12 mouse cellular contexts compared by ENCODE assay signal in genomic region chr8:123231742-123232141, GRCm38 (mm10). TPM values are rescaled to one million over a fixed set of nuclear protein-coding genes. Genes with fewer than 3 reads are reported as not detected.
A peak's percentile ranks its signal among the peaks of the same experiment; 100 is the strongest.
DNase-seq lines count a peak whose midpoint lies in the region; ATAC-seq and TF ChIP-seq lines count a peak whose summit lies in the region.
"Had no signal": no experiment of that assay in that cellular context is flagged by ENCODE, and none has a peak within 500 bp of the region (broad histone marks: within the 10 kb centered on the region; RNA-seq: fewer than 3 reads in every experiment).

No protein-coding gene starts in this region.

- peak; percentile 25; the same call in 1 of the 2 replicates for TF ChIP-seq CTCF in brain, embryonic 14.5 days (IDR thresholded peaks at IDR 0.05; ENCODE audit: borderline replicate concordance, extremely low read depth, insufficient read depth, insufficient read length)

- no peak overlapping the region for H3K27ac ChIP-seq in hindbrain, embryonic 11.5 days (ENCODE audit: low read depth, low read length)
- H3K27ac ChIP-seq in hindbrain, embryonic 13.5 days: no peak overlapping the region
- H3K27ac ChIP-seq: hindbrain, embryonic 14.5 days; limb, embryonic 13.5 days had no signal

- peaks cover 19% of the 10 kb centered on the region for H3K27me3 ChIP-seq in hindbrain, embryonic 11.5 days (ENCODE audit: control insufficient read depth, insufficient read depth, low read length)
- H3K27me3 ChIP-seq in hindbrain, embryonic 13.5 days: peaks cover 39% of the 10 kb centered on the region

- no peak overlapping the region for H3K9ac ChIP-seq in hindbrain, embryonic 11.5 days (ENCODE audit: low read depth, low read length)
- H3K9ac ChIP-seq in hindbrain, embryonic 13.5 days: no peak overlapping the region
- H3K9ac ChIP-seq: hindbrain, embryonic 14.5 days; limb, embryonic 13.5 days had no signal

- peak; percentile 41 to 64 for DNase-seq in adrenal gland, adult (ENCODE audit: inconsistent age in 2 of 2, low spot score in 1 of 2)
- DNase-seq in adrenal gland, adult 2 months: no peak
- peak; percentile 22 for DNase-seq in hindbrain, embryonic 11.5 days (ENCODE audit: low spot score)
- peak; percentile 35 to 37 for DNase-seq in left cerebral cortex, postnatal 36 days (ENCODE audit: low spot score in 2 of 2)
- no peak for DNase-seq in left cerebral cortex, postnatal 10 days (ENCODE audit: extremely low spot score in 1 of 2, low spot score in 2 of 2)
- no peak for DNase-seq in brain, embryonic 14.5 days (ENCODE audit: low read depth)
- DNase-seq in yolk sac, embryonic 10.5 days (ENCODE audit: low spot score): no peak
- DNase-seq: cerebellum, postnatal 36 days; layer of hippocampus, adult 9-11 months had no signal

- no peak overlapping the region for H3K4me3 ChIP-seq in hindbrain, embryonic 11.5 days (ENCODE audit: low read depth, low read length)
- no peak overlapping the region for H3K4me3 ChIP-seq in hindbrain, embryonic 13.5 days
- H3K4me3 ChIP-seq: limb, embryonic 13.5 days had no signal

- H3K4me1 ChIP-seq in hindbrain, embryonic 11.5 days (replicated peaks; ENCODE audit: control insufficient read depth, insufficient read depth, low read length): peaks cover 6% of the 10 kb centered on the region
- H3K4me1 ChIP-seq in hindbrain, embryonic 13.5 days (replicated peaks): peaks cover 34% of the 10 kb centered on the region

- TF ChIP-seq POLR2A in brain, embryonic 14.5 days (IDR thresholded peaks at IDR 0.05; ENCODE audit: borderline replicate concordance, extremely low read depth, insufficient read depth, insufficient read length, poor library complexity, severe bottlenecking): no peak

- 56% methylated on average over 5 of the region's 5 CpGs for WGBS in hindbrain, embryonic 11.5 days
- WGBS in hindbrain, embryonic 13.5 days: 67% methylated on average over 5 of the region's 5 CpGs

- intact Hi-C loops in left cerebral cortex, postnatal 36 days (cut with DNase I): no loop called here
- intact Hi-C loops in left cerebral cortex, postnatal 10 days (cut with DNase I): no loop called here

- H3K9me3 ChIP-seq in hindbrain, embryonic 11.5 days (ENCODE audit: control insufficient read depth, low read length): no peaks in the 10 kb centered on the region
- no peaks in the 10 kb centered on the region for H3K9me3 ChIP-seq in hindbrain, embryonic 13.5 days
- H3K9me3 ChIP-seq: limb, embryonic 13.5 days had no signal

- no peaks in the 10 kb centered on the region for H3K36me3 ChIP-seq in hindbrain, embryonic 11.5 days (ENCODE audit: control insufficient read depth, insufficient read depth, low read length)
- H3K36me3 ChIP-seq in hindbrain, embryonic 13.5 days: peaks cover 32% of the 10 kb centered on the region

- H3K4me2 ChIP-seq in hindbrain, embryonic 11.5 days (replicated peaks; ENCODE audit: low read depth, low read length): no peak overlapping the region
- no peak overlapping the region for H3K4me2 ChIP-seq in hindbrain, embryonic 13.5 days
- H3K4me2 ChIP-seq: hindbrain, embryonic 14.5 days; limb, embryonic 13.5 days had no signal

- ATAC-seq in hindbrain, embryonic 11.5 days (ENCODE audit: low FRiP score): no peak
- ATAC-seq in hindbrain, embryonic 13.5 days (ENCODE audit: low FRiP score): no peak

RNA-seq across cellular contexts. Expression of gene Spata2l, which starts 4.3 kb away (rescaled TPM):
- total RNA-seq in adrenal gland, adult 2 months (2021): 10 to 100 TPM; 12.3 to 15.6 TPM
- polyA plus RNA-seq in adrenal gland, adult 2 months (2012; rRNA removed): 37.1 and 62.5 TPM in 2 replicates
- polyA plus RNA-seq in hindbrain, embryonic 11.5 days (2014; fragmentation: Nextera tagmentation; extraction: Ambion mirVana): 1.8 and 2.2 TPM in 2 replicates
- 4.1 and 4.4 TPM in 2 replicates for polyA plus RNA-seq in hindbrain, embryonic 13.5 days (2015; fragmentation: Nextera tagmentation; extraction: Ambion mirVana)
- 10 to 100 TPM; 86.7 to 88.8 TPM for total RNA-seq in left cerebral cortex, postnatal 36 days (2021)
- 100 to 1,000 TPM; 111 to 118 TPM for total RNA-seq in left cerebral cortex, postnatal 10 days (2021)
- polyA plus RNA-seq in brain, embryonic 14.5 days (2012; rRNA removed): 3.2 and 3.9 TPM in 2 replicates

RNA-seq across cellular contexts. Expression of gene Cdk10, which starts 7.1 kb away (rescaled TPM):
- total RNA-seq in adrenal gland, adult 2 months (2021): 10 to 100 TPM; 51.0 to 53.6 TPM
- 63.8 and 67.8 TPM in 2 replicates for polyA plus RNA-seq in adrenal gland, adult 2 months (2012; rRNA removed)
- 32.3 and 34.5 TPM in 2 replicates for polyA plus RNA-seq in hindbrain, embryonic 11.5 days (2014; fragmentation: Nextera tagmentation; extraction: Ambion mirVana)
- 44.0 and 46.9 TPM in 2 replicates for polyA plus RNA-seq in hindbrain, embryonic 13.5 days (2015; fragmentation: Nextera tagmentation; extraction: Ambion mirVana)
- total RNA-seq in left cerebral cortex, postnatal 36 days (2021): 100 to 1,000 TPM in 1 of 2 experiments, 10 to 100 TPM in 1; 76.8 to 101 TPM
- total RNA-seq in left cerebral cortex, postnatal 10 days (2021): 10 to 100 TPM; 69.3 to 69.5 TPM
- 102 and 136 TPM in 2 replicates for polyA plus RNA-seq in brain, embryonic 14.5 days (2012; rRNA removed)

RNA-seq across cellular contexts. Expression of gene Spata33, which starts 19.1 kb away (rescaled TPM):
- 1 to 10 TPM; 1.0 to 6.9 TPM for total RNA-seq in adrenal gland, adult 2 months (2021)
- 0.70 and 0.71 TPM in 2 replicates for polyA plus RNA-seq in adrenal gland, adult 2 months (2012; rRNA removed)
- polyA plus RNA-seq in hindbrain, embryonic 11.5 days (2014; fragmentation: Nextera tagmentation; extraction: Ambion mirVana): 5.5 and 6.1 TPM in 2 replicates
- polyA plus RNA-seq in hindbrain, embryonic 13.5 days (2015; fragmentation: Nextera tagmentation; extraction: Ambion mirVana): 7.8 and 8.4 TPM in 2 replicates
- total RNA-seq in left cerebral cortex, postnatal 36 days (2021): 1 to 10 TPM; 6.4 to 7.5 TPM
- total RNA-seq in left cerebral cortex, postnatal 10 days (2021): 1 to 10 TPM; 6.3 to 7.5 TPM
- 6.8 TPM in 2 replicates for polyA plus RNA-seq in brain, embryonic 14.5 days (2012; rRNA removed)

RNA-seq across cellular contexts. Expression of gene Chmp1a, which starts 19.2 kb away (rescaled TPM):
- total RNA-seq in adrenal gland, adult 2 months (2021): 100 to 1,000 TPM; 104 to 107 TPM
- polyA plus RNA-seq in adrenal gland, adult 2 months (2012; rRNA removed): 102 and 105 TPM in 2 replicates
- polyA plus RNA-seq in hindbrain, embryonic 11.5 days (2014; fragmentation: Nextera tagmentation; extraction: Ambion mirVana): 87.7 and 94.3 TPM in 2 replicates
- 202 and 209 TPM in 2 replicates for polyA plus RNA-seq in hindbrain, embryonic 13.5 days (2015; fragmentation: Nextera tagmentation; extraction: Ambion mirVana)
- 100 to 1,000 TPM in 1 of 2 experiments, 10 to 100 TPM in 1; 95.8 to 113 TPM for total RNA-seq in left cerebral cortex, postnatal 36 days (2021)
- 100 to 1,000 TPM; 111 to 130 TPM for total RNA-seq in left cerebral cortex, postnatal 10 days (2021)
- 146 and 154 TPM in 2 replicates for polyA plus RNA-seq in brain, embryonic 14.5 days (2012; rRNA removed)

RNA-seq across cellular contexts. Expression of gene Zfp276, which starts 22.3 kb away (rescaled TPM):
- total RNA-seq in adrenal gland, adult 2 months (2021): 10 to 100 TPM; 19.8 to 21.5 TPM
- 45.0 and 45.6 TPM in 2 replicates for polyA plus RNA-seq in adrenal gland, adult 2 months (2012; rRNA removed)
- 18.1 and 18.6 TPM in 2 replicates for polyA plus RNA-seq in hindbrain, embryonic 11.5 days (2014; fragmentation: Nextera tagmentation; extraction: Ambion mirVana)
- 24.3 and 26.0 TPM in 2 replicates for polyA plus RNA-seq in hindbrain, embryonic 13.5 days (2015; fragmentation: Nextera tagmentation; extraction: Ambion mirVana)
- total RNA-seq in left cerebral cortex, postnatal 36 days (2021): 10 to 100 TPM; 19.2 to 24.8 TPM
- total RNA-seq in left cerebral cortex, postnatal 10 days (2021): 10 to 100 TPM; 21.6 to 25.2 TPM
- polyA plus RNA-seq in brain, embryonic 14.5 days (2012; rRNA removed): 39.1 and 40.8 TPM in 2 replicates

Comparison
In these comparisons a context has a peak if more than half of its experiments do, and no peak if none do; other contexts are left out.
1. DNase-seq: peak in adrenal gland, adult (2 of 2), hindbrain, embryonic 11.5 days (single experiment) and left cerebral cortex, postnatal 36 days (2 of 2); none in adrenal gland, adult 2 months (single experiment), left cerebral cortex, postnatal 10 days (0 of 2), brain, embryonic 14.5 days (single experiment) and yolk sac, embryonic 10.5 days (single experiment).